Mouse (Mus musculus): ENCODE results near the gene Hist1h2br. TPM values are rescaled to one million over a fixed set of nuclear protein-coding genes. Genes with fewer than 3 reads are reported as not detected.

Gene Hist1h2br
- total RNA-seq (2017), result 126 and 348 TPM in 2 replicates

DNA sequence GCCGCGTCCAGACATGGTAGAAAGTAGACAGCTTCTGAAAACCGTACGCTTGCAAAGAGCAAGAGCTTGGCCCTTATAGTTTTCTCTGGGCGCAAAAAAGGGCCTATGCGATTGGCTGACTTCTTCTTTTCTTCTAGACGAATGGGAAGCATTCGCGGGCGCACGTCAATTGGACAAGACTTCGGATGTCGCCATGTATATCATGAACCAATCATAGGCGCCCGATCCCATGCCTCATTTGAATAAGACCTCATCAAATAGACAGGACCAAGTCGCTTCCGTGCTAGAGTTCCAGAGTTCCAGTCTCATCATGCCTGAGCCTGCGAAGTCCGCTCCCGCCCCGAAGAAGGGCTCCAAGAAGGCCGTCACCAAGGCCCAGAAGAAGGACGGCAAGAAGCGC, at the start of gene Hist1h2br, which contains the start of gene Hist1h2ap:
Gene Hist1h2br, plus strand, starts transcription at position 283 of the 400 bp plus-strand sequence.
Gene Hist1h2ap, minus strand, starts transcription at position 47 of the 400 bp plus-strand sequence.
- ATAC-seq (replicated peaks in 1 of 2; ENCODE audit: insufficient read depth in 1 of 2, low FRiP score in 2 of 2, low TSS enrichment in 1 of 2, low read depth in 1 of 2, poor library complexity in 2 of 2, severe bottlenecking in 2 of 2), result peak; percentile 84 to 88

DNA sequence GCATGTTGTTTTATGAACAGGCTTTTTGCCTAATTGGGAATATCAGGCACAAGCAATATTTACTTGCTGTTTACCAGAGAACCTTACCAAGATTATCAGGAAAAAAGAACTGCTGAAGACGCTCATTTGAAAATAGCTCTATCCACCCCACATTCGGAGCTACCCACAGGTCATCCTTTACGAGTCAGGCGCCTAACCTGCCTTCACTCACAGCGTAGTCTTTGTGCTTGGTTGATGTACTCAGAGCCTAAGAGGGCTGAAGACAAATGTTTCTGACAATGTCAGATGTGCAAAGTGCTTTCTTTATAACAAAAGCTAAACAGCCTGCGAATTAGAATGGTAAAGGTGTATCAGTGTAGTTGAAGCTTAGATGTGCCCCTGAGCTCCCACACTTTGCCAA, 49.2 kb upstream of the Hist1h2br start:
- no peak for ATAC-seq (replicated peaks in 1 of 2; ENCODE audit: insufficient read depth in 1 of 2, low FRiP score in 2 of 2, low TSS enrichment in 1 of 2, low read depth in 1 of 2, poor library complexity in 2 of 2, severe bottlenecking in 2 of 2)

DNA sequence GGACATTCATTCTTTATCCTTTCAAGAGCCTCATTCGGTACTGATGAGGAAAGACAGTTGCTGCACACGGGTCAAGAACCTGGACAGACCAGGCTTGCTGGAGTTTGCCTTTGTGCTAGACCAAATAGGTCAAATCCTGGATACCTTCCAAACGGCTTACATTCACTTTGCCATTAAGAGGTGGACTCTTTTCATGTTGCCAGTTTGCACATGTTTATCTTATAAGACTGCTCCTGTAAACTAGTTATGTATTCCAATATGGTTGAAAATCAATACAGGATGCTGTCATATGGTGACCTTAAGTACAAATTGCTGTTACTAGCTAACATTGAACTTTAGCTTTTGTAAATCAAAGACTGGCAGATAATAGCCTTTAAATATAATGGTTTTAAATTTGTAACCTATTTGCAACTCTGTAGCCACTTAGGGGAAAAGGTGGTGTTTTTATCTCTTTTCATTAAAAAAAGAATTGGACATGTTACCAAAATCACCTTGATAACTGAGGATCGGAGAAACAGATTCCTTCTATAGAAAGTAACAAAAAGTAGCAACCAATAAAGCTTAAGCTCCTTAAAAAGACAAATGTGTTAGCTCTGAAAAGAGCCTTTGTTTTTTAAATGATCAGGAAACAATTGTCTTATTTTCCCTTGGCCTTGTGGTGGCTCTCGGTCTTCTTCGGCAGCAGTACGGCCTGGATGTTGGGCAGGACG, 47.2 kb upstream of the Hist1h2br start:
- no peak for ATAC-seq (replicated peaks in 1 of 2; ENCODE audit: insufficient read depth in 1 of 2, low FRiP score in 2 of 2, low TSS enrichment in 1 of 2, low read depth in 1 of 2, poor library complexity in 2 of 2, severe bottlenecking in 2 of 2)

DNA sequence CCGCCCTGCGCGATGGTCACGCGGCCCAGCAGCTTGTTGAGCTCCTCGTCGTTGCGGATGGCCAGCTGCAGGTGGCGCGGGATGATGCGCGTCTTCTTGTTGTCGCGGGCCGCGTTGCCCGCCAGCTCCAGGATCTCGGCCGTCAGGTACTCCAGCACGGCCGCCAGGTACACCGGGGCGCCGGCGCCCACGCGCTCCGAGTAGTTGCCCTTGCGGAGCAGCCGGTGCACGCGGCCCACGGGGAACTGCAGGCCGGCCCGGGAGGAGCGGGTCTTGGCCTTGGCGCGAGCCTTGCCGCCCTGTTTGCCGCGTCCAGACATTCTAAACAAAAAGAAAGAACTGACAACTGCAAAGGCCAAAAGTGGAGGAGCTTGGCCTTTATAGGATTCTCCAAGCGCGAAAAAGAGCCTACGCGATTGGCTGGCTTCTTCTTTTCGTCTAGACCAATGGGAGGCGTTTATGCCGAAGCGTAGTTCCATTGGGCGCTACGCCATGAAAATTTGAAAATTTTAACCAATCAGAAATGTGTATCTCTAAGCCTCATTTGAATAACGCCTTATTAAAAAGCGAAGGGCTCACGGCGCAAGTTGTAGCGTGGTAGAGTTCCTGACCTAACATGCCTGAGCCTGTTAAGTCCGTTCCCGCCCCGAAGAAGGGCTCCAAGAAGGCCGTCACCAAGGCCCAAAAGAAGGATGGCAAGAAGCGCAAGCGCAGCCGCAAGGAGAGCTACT, 46.5 kb upstream of the Hist1h2br start, which contains the start of the genes Hist1h2an and Hist1h2bp:
Gene Hist1h2an, minus strand, starts transcription at position 320 of the 731 bp plus-strand sequence.
Gene Hist1h2bp, plus strand, starts transcription at position 563 of the 731 bp plus-strand sequence.
- ATAC-seq (replicated peaks in 1 of 2; ENCODE audit: insufficient read depth in 1 of 2, low FRiP score in 2 of 2, low TSS enrichment in 1 of 2, low read depth in 1 of 2, poor library complexity in 2 of 2, severe bottlenecking in 2 of 2), result peak; percentile 90 to 93

DNA sequence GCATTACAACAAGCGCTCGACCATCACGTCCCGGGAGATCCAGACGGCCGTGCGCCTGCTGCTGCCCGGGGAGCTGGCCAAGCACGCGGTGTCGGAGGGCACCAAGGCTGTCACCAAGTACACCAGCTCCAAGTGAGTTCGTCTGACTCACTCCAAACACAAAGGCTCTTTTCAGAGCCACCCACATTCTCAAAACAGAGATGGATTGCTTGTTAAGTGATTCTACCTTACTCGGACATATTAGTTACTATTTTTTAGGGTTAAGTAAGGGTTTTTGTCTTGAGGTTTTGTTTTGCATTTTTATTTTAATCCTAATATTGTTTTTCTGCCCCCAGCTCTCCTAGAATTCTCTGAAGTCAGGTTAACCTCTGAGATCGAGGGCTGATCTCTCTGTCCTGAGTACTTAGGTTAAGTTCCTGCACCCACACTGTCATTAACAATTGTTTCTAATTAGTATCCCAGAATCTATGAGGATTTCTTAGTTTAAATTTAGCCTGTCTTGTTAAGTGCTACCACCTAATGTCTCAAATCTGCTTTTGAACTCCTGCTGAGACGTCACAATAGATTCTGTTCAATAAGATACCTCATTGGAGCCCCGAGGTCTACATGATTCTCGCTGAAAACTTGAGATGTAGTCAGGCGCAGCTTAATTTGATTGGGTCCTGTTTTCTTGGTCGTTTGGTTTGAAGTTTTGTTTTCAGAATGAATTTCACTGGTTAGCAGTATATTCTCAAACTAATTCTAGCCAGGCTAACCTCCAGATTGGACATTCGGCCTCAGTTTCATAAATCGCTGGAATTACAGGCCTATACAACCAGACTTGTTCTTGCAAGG, 45.6 kb upstream of the Hist1h2br start:
- ATAC-seq (replicated peaks in 1 of 2; ENCODE audit: insufficient read depth in 1 of 2, low FRiP score in 2 of 2, low TSS enrichment in 1 of 2, low read depth in 1 of 2, poor library complexity in 2 of 2, severe bottlenecking in 2 of 2), result no peak

DNA sequence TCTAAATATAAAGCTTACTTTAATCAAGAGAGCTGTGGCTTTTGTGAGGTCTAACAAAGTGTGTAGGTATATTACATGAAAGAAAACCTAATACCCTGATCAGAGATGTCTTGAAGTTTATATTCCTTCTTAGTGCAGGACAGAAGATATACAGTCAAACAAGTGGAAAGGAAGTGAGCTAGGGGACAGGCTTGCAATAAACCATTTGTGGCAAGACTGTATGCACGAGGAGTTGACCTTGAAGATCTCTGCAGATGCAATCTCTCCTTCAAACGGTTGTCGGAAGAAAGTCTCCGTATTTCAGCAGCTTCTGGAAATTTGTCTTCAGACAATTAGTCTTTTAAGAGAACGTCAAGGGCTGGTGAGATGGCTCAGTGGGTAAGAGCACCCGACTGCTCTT, 43.6 kb upstream of the Hist1h2br start:
- ATAC-seq (replicated peaks in 1 of 2; ENCODE audit: insufficient read depth in 1 of 2, low FRiP score in 2 of 2, low TSS enrichment in 1 of 2, low read depth in 1 of 2, poor library complexity in 2 of 2, severe bottlenecking in 2 of 2), result no peak

DNA sequence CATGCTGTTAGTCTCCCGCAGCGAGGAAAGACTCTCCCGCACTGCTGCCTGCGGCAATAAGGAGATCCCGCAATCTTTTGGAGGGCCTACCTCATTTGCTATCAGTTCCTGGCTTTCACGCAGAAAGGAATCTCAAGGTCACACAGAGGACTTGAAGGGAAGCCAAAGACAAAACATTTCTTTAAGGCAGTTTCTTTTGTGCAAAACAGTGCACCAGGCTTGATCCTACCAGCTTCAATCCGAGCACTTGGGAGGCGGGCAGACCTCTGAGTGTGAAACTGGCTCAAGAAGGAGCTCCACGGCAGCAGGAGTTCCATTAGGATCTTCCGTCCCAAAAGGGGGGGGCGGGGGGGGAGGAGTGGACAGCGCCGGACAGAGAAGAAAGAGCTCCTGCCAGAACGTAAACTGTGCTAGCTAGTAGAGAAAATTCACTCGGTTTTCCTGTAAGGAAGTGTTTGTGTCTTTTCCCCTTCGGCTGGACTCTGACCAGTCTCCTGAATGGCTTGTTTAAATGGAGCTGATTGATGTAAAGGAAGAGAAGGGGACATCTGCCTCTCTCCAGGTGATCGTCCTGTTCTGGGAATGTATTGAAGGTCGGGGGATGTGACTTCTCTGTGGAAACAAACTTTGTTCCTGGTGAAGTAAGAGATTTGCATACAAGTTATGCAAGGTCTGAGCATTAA, 42.8 kb upstream of the Hist1h2br start:
- ATAC-seq (replicated peaks in 1 of 2; ENCODE audit: insufficient read depth in 1 of 2, low FRiP score in 2 of 2, low TSS enrichment in 1 of 2, low read depth in 1 of 2, poor library complexity in 2 of 2, severe bottlenecking in 2 of 2), result no peak

DNA sequence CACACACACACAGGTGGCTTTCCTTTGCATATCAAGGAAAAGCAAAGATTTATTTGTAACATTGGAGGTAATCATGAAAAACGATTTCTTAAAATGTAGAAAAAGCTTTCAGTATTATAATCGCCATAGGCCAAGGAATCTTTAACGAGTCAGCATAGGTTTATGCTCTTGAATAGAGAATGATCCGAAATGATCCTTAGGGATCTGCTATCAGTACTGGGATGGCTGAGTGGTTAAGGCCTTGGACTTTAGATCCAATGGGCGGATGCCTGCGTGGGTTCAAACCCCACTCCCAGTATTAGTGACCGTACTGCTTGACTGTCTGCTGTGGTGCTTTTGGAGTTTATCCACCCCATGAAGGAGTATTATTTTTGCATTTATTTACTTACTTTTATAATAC, 38.0 kb upstream of the Hist1h2br start:
- ATAC-seq (replicated peaks in 1 of 2; ENCODE audit: insufficient read depth in 1 of 2, low FRiP score in 2 of 2, low TSS enrichment in 1 of 2, low read depth in 1 of 2, poor library complexity in 2 of 2, severe bottlenecking in 2 of 2), result no peak

DNA sequence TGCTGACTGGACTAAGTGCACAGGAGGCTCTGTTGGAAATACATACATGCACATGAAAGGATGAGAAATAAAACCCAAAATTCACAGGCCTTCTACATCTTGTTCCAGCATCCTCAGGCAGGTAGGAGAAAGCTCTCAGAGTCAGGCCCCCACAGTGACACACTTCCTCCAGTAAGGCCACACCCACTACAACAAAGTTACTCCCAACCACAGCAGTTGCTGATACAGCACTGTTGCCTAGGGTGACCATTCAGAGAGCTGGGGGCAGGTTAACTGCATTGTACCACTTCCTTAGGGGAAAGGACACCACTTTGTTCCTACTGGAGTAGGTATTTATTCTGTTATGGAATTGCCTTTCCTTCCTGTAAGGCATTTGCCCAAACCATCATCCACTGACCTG, 36.4 kb upstream of the Hist1h2br start:
- ATAC-seq (replicated peaks in 1 of 2; ENCODE audit: insufficient read depth in 1 of 2, low FRiP score in 2 of 2, low TSS enrichment in 1 of 2, low read depth in 1 of 2, poor library complexity in 2 of 2, severe bottlenecking in 2 of 2), result peak; percentile 86 to 91

- ATAC-seq (replicated peaks in 1 of 2; ENCODE audit: insufficient read depth in 1 of 2, low FRiP score in 2 of 2, low TSS enrichment in 1 of 2, low read depth in 1 of 2, poor library complexity in 2 of 2, severe bottlenecking in 2 of 2), result peak; percentile 85 to 95
Measured at GRCm38 (mm10) chr13:21803058-21803457, 30.5 kb upstream of the Hist1h2br start.

DNA sequence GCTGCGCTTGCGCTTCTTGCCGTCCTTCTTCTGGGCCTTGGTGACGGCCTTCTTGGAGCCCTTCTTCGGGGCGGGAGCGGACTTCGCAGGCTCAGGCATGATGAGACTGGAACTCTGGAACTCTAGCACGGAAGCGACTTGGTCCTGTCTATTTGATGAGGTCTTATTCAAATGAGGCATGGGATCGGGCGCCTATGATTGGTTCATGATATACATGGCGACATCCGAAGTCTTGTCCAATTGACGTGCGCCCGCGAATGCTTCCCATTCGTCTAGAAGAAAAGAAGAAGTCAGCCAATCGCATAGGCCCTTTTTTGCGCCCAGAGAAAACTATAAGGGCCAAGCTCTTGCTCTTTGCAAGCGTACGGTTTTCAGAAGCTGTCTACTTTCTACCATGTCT, 23.5 kb upstream of the Hist1h2br start, which contains the start of the genes Hist1h2bq and Hist1h2ao:
Gene Hist1h2bq, minus strand, starts transcription at position 125 of the 400 bp plus-strand sequence.
Gene Hist1h2ao, plus strand, starts transcription at position 393 of the 400 bp plus-strand sequence.
- peak; percentile 86 to 90 for ATAC-seq (replicated peaks in 1 of 2; ENCODE audit: insufficient read depth in 1 of 2, low FRiP score in 2 of 2, low TSS enrichment in 1 of 2, low read depth in 1 of 2, poor library complexity in 2 of 2, severe bottlenecking in 2 of 2)

- ATAC-seq (replicated peaks in 1 of 2; ENCODE audit: insufficient read depth in 1 of 2, low FRiP score in 2 of 2, low TSS enrichment in 1 of 2, low read depth in 1 of 2, poor library complexity in 2 of 2, severe bottlenecking in 2 of 2), result peak in 1 of 2 experiments; percentile 15; a peak in 2 of 4 replicates
Measured at GRCm38 (mm10) chr13:21811074-21811473, 22.5 kb upstream of the Hist1h2br start.

DNA sequence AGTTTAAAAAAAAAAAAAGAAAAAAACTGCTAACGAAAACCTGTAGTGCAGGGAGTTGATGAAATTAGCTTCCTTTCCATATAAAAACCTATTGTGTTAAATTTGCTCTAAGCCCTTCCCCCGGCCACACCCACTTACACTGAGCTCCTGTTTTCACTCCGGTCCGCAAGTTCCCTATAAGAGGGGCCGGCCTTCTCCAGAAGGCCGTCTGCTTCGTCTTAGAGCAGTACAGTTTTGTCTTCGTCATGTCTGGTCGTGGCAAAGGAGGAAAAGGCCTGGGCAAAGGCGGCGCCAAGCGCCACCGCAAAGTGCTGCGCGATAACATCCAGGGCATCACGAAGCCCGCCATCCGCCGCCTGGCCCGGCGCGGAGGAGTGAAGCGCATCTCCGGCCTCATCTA, 22.0 kb upstream of the Hist1h2br start, which contains the start of gene Hist1h4m:
Gene Hist1h4m, plus strand, starts transcription at position 208 of the 400 bp plus-strand sequence.
- peak; percentile 63 to 65 for ATAC-seq (replicated peaks in 1 of 2; ENCODE audit: insufficient read depth in 1 of 2, low FRiP score in 2 of 2, low TSS enrichment in 1 of 2, low read depth in 1 of 2, poor library complexity in 2 of 2, severe bottlenecking in 2 of 2)

- ATAC-seq (replicated peaks in 1 of 2; ENCODE audit: insufficient read depth in 1 of 2, low FRiP score in 2 of 2, low TSS enrichment in 1 of 2, low read depth in 1 of 2, poor library complexity in 2 of 2, severe bottlenecking in 2 of 2), result peak; percentile 12 to 22; a peak in 3 of 4 replicates
Measured at GRCm38 (mm10) chr13:21812092-21812491, 21.5 kb upstream of the Hist1h2br start.

- peak in 1 of 2 experiments; percentile 51; a peak in 1 of 4 replicates for ATAC-seq (replicated peaks in 1 of 2; ENCODE audit: insufficient read depth in 1 of 2, low FRiP score in 2 of 2, low TSS enrichment in 1 of 2, low read depth in 1 of 2, poor library complexity in 2 of 2, severe bottlenecking in 2 of 2)
Measured at GRCm38 (mm10) chr13:21820082-21820890, 13.3 kb upstream of the Hist1h2br start.

GRCm38 (mm10) chr13:21828511-21828910, 5.0 kb upstream of the Hist1h2br start:
- no peak for ATAC-seq (replicated peaks in 1 of 2; ENCODE audit: insufficient read depth in 1 of 2, low FRiP score in 2 of 2, low TSS enrichment in 1 of 2, low read depth in 1 of 2, poor library complexity in 2 of 2, severe bottlenecking in 2 of 2)

Data from hematopoietic stem cell, adult 5-6 weeks (primary cell).